Mouse (Mus musculus): ENCODE measurements at regions not wholly inside any gene's neighbourhood (a gene's known extent, or its start where the extent isn't known, plus 50 kb on each side); places are given as distances from the start of the nearest gene placed in this dataset.
A peak's percentile ranks its signal among the peaks of the same experiment; 100 is the strongest.

- TF ChIP-seq CTCF (IDR thresholded peaks at IDR 0.05) (no peak), EP300 (IDR thresholded peaks at IDR 0.05) (no peak)
- Histone ChIP-seq H3K4me2 (replicated peaks; ENCODE audit: low read depth, low read length) (no peak overlapping the region), H3K36me3 (ENCODE audit: insufficient read depth, low read length) (no peaks in the 10 kb centered on the region), H3K4me3 (ENCODE audit: low read depth, low read length) (no peak overlapping the region), H3K4me1 (ENCODE audit: insufficient read depth, low read depth, low read length) (no peaks in the 10 kb centered on the region), H3K9me3 (ENCODE audit: low read length) (no peaks in the 10 kb centered on the region), H3K27me3 (replicated peaks; ENCODE audit: insufficient read depth, low read length) (no peaks in the 10 kb centered on the region), H3K9ac (replicated peaks; ENCODE audit: low read depth) (no peak overlapping the region), H3K27ac (ENCODE audit: low read length) (no peak overlapping the region)
- DNase-seq (ENCODE audit: low spot score) (no peak), ATAC-seq (no peak)
- 95% methylated on average over 17 of the region's 17 CpGs for WGBS
Measured at GRCm38 (mm10) chr4:32092320-32093041, 128.6 kb downstream of the Map3k7 start.

GRCm38 (mm10) chr4:32098233-32098632 is 134.3 kb downstream of the Map3k7 start:
- Histone ChIP-seq H3K36me3 (ENCODE audit: insufficient read depth, low read length) (no peaks in the 10 kb centered on the region), H3K9me3 (ENCODE audit: low read length) (no peaks in the 10 kb centered on the region), H3K27ac (ENCODE audit: low read length) (no peak overlapping the region), H3K4me3 (ENCODE audit: low read depth, low read length) (no peak overlapping the region), H3K27me3 (replicated peaks; ENCODE audit: insufficient read depth, low read length) (no peaks in the 10 kb centered on the region), H3K4me2 (replicated peaks; ENCODE audit: low read depth, low read length) (no peak overlapping the region), H3K9ac (replicated peaks; ENCODE audit: low read depth) (no peak overlapping the region), H3K4me1 (ENCODE audit: insufficient read depth, low read depth, low read length) (no peaks in the 10 kb centered on the region)
- DNase-seq (ENCODE audit: low spot score) (peak; percentile 16), ATAC-seq (no peak)
- WGBS, result 56% methylated on average over 9 of the region's 9 CpGs
- TF ChIP-seq CTCF (IDR thresholded peaks at IDR 0.05), result peak; percentile 47
- TF ChIP-seq EP300 (IDR thresholded peaks at IDR 0.05), result no peak

- H3K9me3 ChIP-seq (ENCODE audit: low read length), result no peaks in the 10 kb centered on the region
- no peaks in the 10 kb centered on the region for H3K4me1 ChIP-seq (ENCODE audit: insufficient read depth, low read depth, low read length)
- ATAC-seq (no peak), DNase-seq (ENCODE audit: low spot score) (peak; percentile 11)
- 20% methylated on average over 5 of the region's 5 CpGs for WGBS
- no peaks in the 10 kb centered on the region for H3K36me3 ChIP-seq (ENCODE audit: insufficient read depth, low read length)
- H3K27ac ChIP-seq (ENCODE audit: low read length), result no peak overlapping the region
- no peak overlapping the region for H3K9ac ChIP-seq (replicated peaks; ENCODE audit: low read depth)
- H3K4me2 ChIP-seq (replicated peaks; ENCODE audit: low read depth, low read length), result no peak overlapping the region
- H3K4me3 ChIP-seq (ENCODE audit: low read depth, low read length), result no peak overlapping the region
- H3K27me3 ChIP-seq (replicated peaks; ENCODE audit: insufficient read depth, low read length), result no peaks in the 10 kb centered on the region
- TF ChIP-seq EP300 (IDR thresholded peaks at IDR 0.05) (no peak), CTCF (IDR thresholded peaks at IDR 0.05) (no peak)
Measured at GRCm38 (mm10) chr4:32101002-32101401, 137.1 kb downstream of the Map3k7 start.

- Histone ChIP-seq H3K27me3 (replicated peaks; ENCODE audit: insufficient read depth, low read length) (no peaks in the 10 kb centered on the region), H3K9ac (replicated peaks; ENCODE audit: low read depth) (no peak overlapping the region), H3K27ac (ENCODE audit: low read length) (no peak overlapping the region), H3K4me3 (ENCODE audit: low read depth, low read length) (no peak overlapping the region), H3K4me2 (replicated peaks; ENCODE audit: low read depth, low read length) (no peak overlapping the region), H3K9me3 (ENCODE audit: low read length) (no peaks in the 10 kb centered on the region), H3K4me1 (ENCODE audit: insufficient read depth, low read depth, low read length) (no peaks in the 10 kb centered on the region), H3K36me3 (ENCODE audit: insufficient read depth, low read length) (no peaks in the 10 kb centered on the region)
- ATAC-seq (no peak), DNase-seq (ENCODE audit: low spot score) (no peak)
- no peak for TF ChIP-seq EP300 (IDR thresholded peaks at IDR 0.05)
- no peak for TF ChIP-seq CTCF (IDR thresholded peaks at IDR 0.05)
- 29% methylated on average over 5 of the region's 5 CpGs for WGBS
Measured at GRCm38 (mm10) chr4:32106664-32107171, 131.9 kb upstream of the Bach2 start.

- WGBS, result 87% methylated on average over 6 of the region's 6 CpGs
- no peaks in the 10 kb centered on the region for H3K9me3 ChIP-seq (ENCODE audit: low read length)
- H3K4me3 ChIP-seq (ENCODE audit: low read depth, low read length), result no peak overlapping the region
- no peaks in the 10 kb centered on the region for H3K4me1 ChIP-seq (ENCODE audit: insufficient read depth, low read depth, low read length)
- DNase-seq (ENCODE audit: low spot score) (no peak), ATAC-seq (no peak)
- H3K4me2 ChIP-seq (replicated peaks; ENCODE audit: low read depth, low read length), result no peak overlapping the region
- TF ChIP-seq CTCF (IDR thresholded peaks at IDR 0.05) (no peak), EP300 (IDR thresholded peaks at IDR 0.05) (no peak)
- H3K36me3 ChIP-seq (ENCODE audit: insufficient read depth, low read length), result no peaks in the 10 kb centered on the region
- H3K27ac ChIP-seq (ENCODE audit: low read length), result no peak overlapping the region
- no peaks in the 10 kb centered on the region for H3K27me3 ChIP-seq (replicated peaks; ENCODE audit: insufficient read depth, low read length)
- H3K9ac ChIP-seq (replicated peaks; ENCODE audit: low read depth), result no peak overlapping the region
Measured at GRCm38 (mm10) chr4:32122320-32122719, 116.3 kb upstream of the Bach2 start.

- no peak for ATAC-seq
- TF ChIP-seq CTCF (IDR thresholded peaks at IDR 0.05) (no peak), EP300 (IDR thresholded peaks at IDR 0.05) (no peak)
Measured at GRCm38 (mm10) chr4:32126828-32127227, 111.8 kb upstream of the Bach2 start.

More at GRCm38 (mm10) chr4:32126828-32127227, 111.8 kb upstream of the Bach2 start:
- 78% methylated on average over 8 of the region's 8 CpGs for WGBS
- Histone ChIP-seq H3K27me3 (replicated peaks; ENCODE audit: insufficient read depth, low read length) (no peaks in the 10 kb centered on the region), H3K4me1 (ENCODE audit: insufficient read depth, low read depth, low read length) (no peaks in the 10 kb centered on the region), H3K4me3 (ENCODE audit: low read depth, low read length) (no peak overlapping the region), H3K9ac (replicated peaks; ENCODE audit: low read depth) (no peak overlapping the region), H3K9me3 (ENCODE audit: low read length) (no peaks in the 10 kb centered on the region), H3K4me2 (replicated peaks; ENCODE audit: low read depth, low read length) (no peak overlapping the region), H3K36me3 (ENCODE audit: insufficient read depth, low read length) (no peaks in the 10 kb centered on the region), H3K27ac (ENCODE audit: low read length) (no peak overlapping the region)
- DNase-seq (ENCODE audit: low spot score), result no peak

Measured in lung, postnatal 0 days (tissue).